Mouse (Mus musculus): ENCODE measurements at regions not wholly inside any gene's neighbourhood (a gene's known extent, or its start where the extent isn't known, plus 50 kb on each side); places are given as distances from the start of the nearest gene placed in this dataset.

- no peak overlapping the region for H3K4me3 ChIP-seq
- no peak overlapping the region for H3K27ac ChIP-seq
- intact Hi-C loops (cut with DNase I), result no loop called here
- no peak for DNase-seq
- TF ChIP-seq CTCF (IDR thresholded peaks at IDR 0.05), result no peak
Measured at GRCm38 (mm10) chr12:52392636-52393035, 111.1 kb upstream of the Arhgap5 start.

GRCm38 (mm10) chr12:52393981-52394718 lies 109.6 kb upstream of the Arhgap5 start:
- H3K27ac ChIP-seq, result no peak overlapping the region
- H3K4me3 ChIP-seq, result no peak overlapping the region
- DNase-seq, result no peak
- intact Hi-C loops (cut with DNase I), result no loop called here
- TF ChIP-seq CTCF (IDR thresholded peaks at IDR 0.05), result no peak

DNA sequence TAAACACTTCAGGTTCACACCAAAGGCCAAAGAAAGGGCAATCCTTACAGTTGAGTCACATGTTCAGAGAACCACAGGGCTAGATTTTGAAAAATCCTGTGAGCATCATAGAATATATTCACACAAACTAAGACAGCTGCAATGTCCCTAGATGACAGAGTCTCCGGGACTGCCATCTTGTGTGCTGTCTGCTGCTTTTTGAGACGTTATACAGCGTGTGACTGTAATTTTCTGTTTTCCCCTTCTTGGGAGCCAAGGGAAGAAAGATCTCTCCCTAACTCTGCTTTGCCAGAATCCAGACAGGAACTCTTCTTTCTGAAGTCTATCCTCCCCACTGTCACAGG lies 109.1 kb upstream of the Arhgap5 start:
- intact Hi-C loops (cut with DNase I), result no loop called here
- no peak overlapping the region for H3K27ac ChIP-seq
- no peak for DNase-seq
- H3K4me3 ChIP-seq, result no peak overlapping the region
- no peak for TF ChIP-seq CTCF (IDR thresholded peaks at IDR 0.05)

DNA sequence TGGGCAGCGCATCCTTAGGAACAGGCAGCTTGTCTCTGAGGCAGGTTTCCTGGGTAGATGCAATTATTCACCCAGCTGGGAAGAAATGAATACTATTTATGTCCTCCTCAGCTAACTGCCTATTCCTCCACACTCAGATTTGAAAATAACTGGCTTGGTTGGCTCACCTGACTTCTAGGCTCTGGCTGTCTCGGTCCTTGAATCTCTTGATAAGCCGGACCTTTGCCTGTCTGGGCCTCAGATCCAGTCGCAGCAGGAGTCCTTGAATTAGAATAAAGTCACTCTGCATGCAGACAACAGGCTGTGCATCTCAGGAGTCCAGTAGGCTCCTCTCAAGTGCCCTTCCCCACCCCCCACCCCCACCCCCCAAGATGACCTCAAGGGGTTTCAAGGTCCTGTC lies 108.7 kb upstream of the Arhgap5 start:
- Histone ChIP-seq H3K27ac (no peak overlapping the region), H3K4me3 (no peak overlapping the region)
- no peak for DNase-seq
- no peak for TF ChIP-seq CTCF (IDR thresholded peaks at IDR 0.05)
- intact Hi-C loops (cut with DNase I), result no loop called here

DNA sequence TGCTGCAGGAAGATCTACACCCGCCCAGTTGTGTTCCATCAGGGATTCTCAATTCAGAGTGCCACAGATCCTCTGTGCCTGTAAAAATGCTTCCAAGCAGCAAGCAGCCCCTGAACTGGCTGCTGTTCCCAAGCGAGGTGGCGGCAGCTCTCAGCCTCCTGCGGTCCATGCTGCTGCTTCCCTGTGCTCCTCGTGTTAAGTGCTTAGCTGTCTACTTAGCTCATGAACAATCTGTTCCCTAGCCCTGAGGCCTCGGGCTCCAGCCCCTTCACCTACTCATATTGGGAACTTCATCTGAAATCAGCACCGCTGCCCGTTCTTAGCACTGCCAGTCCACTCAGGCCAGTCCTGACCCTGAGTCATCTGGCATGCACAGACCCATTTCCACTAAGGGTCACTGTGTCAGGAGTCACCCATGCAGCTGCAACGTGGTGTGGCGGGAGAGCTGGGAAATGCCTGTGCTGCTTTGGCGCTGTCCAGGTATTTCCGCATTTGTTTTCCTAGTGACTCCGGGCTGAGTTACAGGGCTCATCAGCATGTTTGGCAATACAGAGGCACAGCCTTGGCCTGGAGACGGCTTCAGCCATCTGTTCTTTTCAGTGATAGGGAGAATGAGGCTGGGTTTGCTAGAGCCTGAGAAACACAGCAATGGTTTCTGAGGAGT lies 107.5 kb upstream of the Arhgap5 start:
- intact Hi-C loops (cut with DNase I), result no loop called here
- Histone ChIP-seq H3K4me3 (peak overlapping the region; percentile 40), H3K27ac (peak overlapping the region; percentile 68)
- DNase-seq, result peak; percentile 68
- no peak for TF ChIP-seq CTCF (IDR thresholded peaks at IDR 0.05)

DNA sequence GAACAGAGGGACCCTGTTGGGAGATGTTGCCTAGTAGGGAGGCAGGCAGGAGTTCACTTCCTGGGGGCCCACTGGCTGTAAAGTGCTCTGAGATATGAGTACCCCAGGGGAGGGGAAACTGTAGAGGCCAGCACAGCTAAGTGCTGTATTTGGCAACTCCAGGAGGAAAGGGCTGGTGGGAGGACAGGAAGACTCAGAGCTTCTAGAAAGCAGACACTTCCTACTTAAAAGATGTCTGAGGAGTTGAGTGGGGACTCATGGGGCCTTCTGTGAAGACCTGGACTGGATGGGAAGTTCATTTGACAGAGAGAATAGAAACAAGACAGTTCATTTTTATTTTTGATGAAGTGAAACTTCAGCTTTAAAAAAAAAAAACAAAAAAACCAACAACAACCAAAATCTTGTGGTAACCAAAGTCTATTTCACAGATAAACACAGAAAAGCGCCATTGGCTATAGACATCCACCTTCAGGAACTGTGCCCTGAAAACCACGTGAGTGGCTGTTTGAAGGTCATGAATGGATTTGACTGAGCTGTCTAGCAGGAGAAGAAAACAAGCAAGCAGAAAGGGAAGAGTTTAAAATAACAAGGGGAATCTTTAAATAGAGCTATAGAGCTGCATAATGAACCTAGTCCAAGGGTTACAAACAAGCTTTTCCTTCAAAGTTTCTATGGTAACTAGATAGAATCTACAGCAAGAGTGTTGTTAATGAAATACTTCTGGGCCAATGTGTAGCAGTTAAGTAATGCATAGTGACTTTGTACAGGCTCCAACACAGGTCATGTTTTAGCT lies 105.9 kb upstream of the Arhgap5 start:
- no peak overlapping the region for H3K4me3 ChIP-seq
- intact Hi-C loops (cut with DNase I), result no loop called here
- peak overlapping the region; percentile 2; the same call in 1 of the 2 replicates for H3K27ac ChIP-seq
- TF ChIP-seq CTCF (IDR thresholded peaks at IDR 0.05), result no peak
- DNase-seq, result no peak

DNA sequence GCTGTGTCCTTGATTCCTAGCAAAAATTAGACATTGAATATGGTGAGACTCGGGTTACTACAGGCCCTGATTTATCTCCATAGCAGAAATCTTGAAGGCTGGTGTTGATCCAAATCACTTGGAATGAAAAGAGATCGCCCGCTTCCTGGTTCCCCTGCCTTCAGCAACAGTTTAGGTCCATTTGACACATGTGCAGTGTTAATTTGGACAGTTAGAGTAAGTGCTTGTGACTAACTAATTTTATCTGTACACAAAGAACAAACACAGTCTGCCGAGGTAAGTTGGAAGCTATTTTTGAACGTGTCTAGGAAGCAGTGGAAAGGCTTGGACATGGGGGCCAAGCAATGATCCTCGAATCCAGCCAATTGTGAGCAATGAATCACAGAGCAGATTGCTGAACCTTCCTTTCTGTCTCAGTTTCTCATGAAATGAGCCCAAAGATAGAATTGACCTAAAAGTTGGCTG lies 105.2 kb upstream of the Arhgap5 start:
- Histone ChIP-seq H3K4me3 (no peak overlapping the region), H3K27ac (no peak overlapping the region)
- intact Hi-C loops (cut with DNase I), result no loop called here
- DNase-seq, result no peak
- no peak for TF ChIP-seq CTCF (IDR thresholded peaks at IDR 0.05)

- no peak overlapping the region for H3K27ac ChIP-seq
- H3K4me3 ChIP-seq, result no peak overlapping the region
- TF ChIP-seq CTCF (IDR thresholded peaks at IDR 0.05), result no peak
- intact Hi-C loops (cut with DNase I), result no loop called here
- DNase-seq, result no peak
Measured at GRCm38 (mm10) chr12:52400099-52400498, 103.7 kb upstream of the Arhgap5 start.

- DNase-seq, result no peak
- intact Hi-C loops (cut with DNase I), result no loop called here
- H3K27ac ChIP-seq, result no peak overlapping the region
- H3K4me3 ChIP-seq, result no peak overlapping the region
- no peak for TF ChIP-seq CTCF (IDR thresholded peaks at IDR 0.05)
Measured at GRCm38 (mm10) chr12:52402711-52403110, 101.1 kb upstream of the Arhgap5 start.

DNA sequence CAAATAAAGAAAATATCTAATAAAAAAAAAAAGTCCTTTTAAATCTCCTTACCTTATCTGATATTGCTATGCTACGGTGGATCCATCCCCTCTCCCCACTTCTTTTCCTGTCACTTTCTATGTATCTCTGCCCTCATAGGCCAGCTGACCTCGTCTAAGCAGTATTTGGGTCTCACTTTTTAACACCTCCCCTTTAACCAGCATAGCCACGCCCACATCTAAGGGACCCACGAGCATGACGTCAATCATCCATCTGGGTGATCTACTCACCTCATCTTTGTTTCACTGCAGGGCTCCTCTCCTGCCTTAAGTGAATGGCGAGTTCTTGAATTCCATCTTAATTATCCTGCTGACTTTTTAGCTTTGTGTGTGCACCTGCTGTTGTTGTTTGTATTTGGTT lies 97.4 kb upstream of the Arhgap5 start:
- no peak for TF ChIP-seq CTCF (IDR thresholded peaks at IDR 0.05)
- intact Hi-C loops (cut with DNase I), result no loop called here

GRCm38 (mm10) chr12:52408307-52408895 lies 95.4 kb upstream of the Arhgap5 start:
- intact Hi-C loops (cut with DNase I), result no loop called here
- TF ChIP-seq CTCF (IDR thresholded peaks at IDR 0.05), result no peak
- H3K4me3 ChIP-seq, result no peak overlapping the region
- no peak overlapping the region for H3K27ac ChIP-seq
- no peak for DNase-seq

More for the DNA sequence above, 97.4 kb upstream of the Arhgap5 start:
- Histone ChIP-seq H3K4me3 (no peak overlapping the region), H3K27ac (no peak overlapping the region)
- no peak for DNase-seq

DNA sequence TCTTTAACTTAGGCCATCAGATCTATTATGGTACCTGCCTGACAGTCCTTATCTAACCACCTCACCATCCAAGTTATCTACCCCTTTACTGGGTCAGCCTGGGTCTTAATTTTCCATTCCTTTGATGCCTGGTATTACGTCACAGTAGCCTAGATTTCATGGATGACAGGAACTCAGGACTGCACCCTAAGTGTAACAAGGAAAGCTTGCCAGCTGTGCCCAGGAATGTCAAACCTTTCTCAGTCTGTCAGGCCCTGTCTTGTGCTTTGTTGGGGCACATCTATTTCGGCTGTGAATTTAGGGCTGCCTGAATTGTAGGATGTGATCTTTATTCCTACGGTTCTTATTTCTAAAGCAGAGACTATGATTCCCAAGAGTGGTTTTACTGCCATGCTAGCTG lies 94.6 kb upstream of the Arhgap5 start:
- Histone ChIP-seq H3K27ac (no peak overlapping the region), H3K4me3 (no peak overlapping the region)
- intact Hi-C loops (cut with DNase I), result no loop called here
- DNase-seq, result no peak
- TF ChIP-seq CTCF (IDR thresholded peaks at IDR 0.05), result no peak

GRCm38 (mm10) chr12:52412172-52412571 lies 91.6 kb upstream of the Arhgap5 start:
- no peak for TF ChIP-seq CTCF (IDR thresholded peaks at IDR 0.05)
- Histone ChIP-seq H3K4me3 (no peak overlapping the region), H3K27ac (no peak overlapping the region)
- no peak for DNase-seq
- intact Hi-C loops (cut with DNase I), result no loop called here
